Mouse (Mus musculus): Measurements from ENCODE around the gene Ankrd13b.
"Not testable (repeated sequence)": the region's sequence is repeated elsewhere in the genome, so short reads cannot be mapped to it uniquely, and the experiment has no call there.

The Ankrd13b gene

GRCm38 (mm10) chr11:77489591-77490235 is at the start of gene Ankrd13b:
TSS of gene Ankrd13b (minus strand) at chr11:77489678.
- peak; percentile 89 to 91 for DNase-seq

GRCm38 (mm10) chr11:77532202-77532846 is 42.8 kb upstream of the Ankrd13b start:
- no peak for DNase-seq

GRCm38 (mm10) chr11:77530862-77531261 is 41.4 kb upstream of the Ankrd13b start:
- no peak for DNase-seq

- no peak for DNase-seq
Measured at GRCm38 (mm10) chr11:77529644-77530043, 40.2 kb upstream of the Ankrd13b start.

- not testable (repeated sequence) for DNase-seq
Measured at GRCm38 (mm10) chr11:77528420-77528819, 38.9 kb upstream of the Ankrd13b start.

- no peak for DNase-seq
Measured at GRCm38 (mm10) chr11:77525804-77526486, 36.5 kb upstream of the Ankrd13b start.

- DNase-seq, result peak in 1 of 2 experiments; percentile 12
Measured at GRCm38 (mm10) chr11:77520601-77521529, 31.4 kb upstream of the Ankrd13b start.

GRCm38 (mm10) chr11:77519043-77519442 is 29.6 kb upstream of the Ankrd13b start, which contains the start of gene Gm10392:
TSS of gene Gm10392 (minus strand) at chr11:77519198.
- DNase-seq, result peak in 1 of 2 experiments; percentile 7

GRCm38 (mm10) chr11:77518051-77518798 is 28.7 kb upstream of the Ankrd13b start:
- DNase-seq, result peak in 1 of 2 experiments; percentile 10

- no peak for DNase-seq
Measured at GRCm38 (mm10) chr11:77516553-77517425, 27.3 kb upstream of the Ankrd13b start.

- DNase-seq, result no peak
Measured at GRCm38 (mm10) chr11:77515637-77516552, 26.4 kb upstream of the Ankrd13b start, which contains the start of gene Trp53i13. TSS of gene Trp53i13 (minus strand) at chr11:77515980.

- peak; percentile 64 to 71 for DNase-seq
Measured at GRCm38 (mm10) chr11:77514832-77515636, 25.6 kb upstream of the Ankrd13b start, which contains the start of gene Abhd15. TSS of gene Abhd15 (plus strand) at chr11:77515121.

- peak in 1 of 2 experiments; percentile 24 for DNase-seq
Measured at GRCm38 (mm10) chr11:77514281-77514831, 24.9 kb upstream of the Ankrd13b start.

GRCm38 (mm10) chr11:77513811-77514170 is 24.3 kb upstream of the Ankrd13b start:
- DNase-seq, result peak in 1 of 2 experiments; percentile 17

- peak; percentile 85 to 94 for DNase-seq
Measured at GRCm38 (mm10) chr11:77512891-77513810, 23.7 kb upstream of the Ankrd13b start.

GRCm38 (mm10) chr11:77511336-77511735 is 21.9 kb upstream of the Ankrd13b start:
- no peak for DNase-seq

Data from cerebellum, postnatal 25 days (tissue).